Mouse (Mus musculus): ENCODE measurements around the gene Llph. TPM values are rescaled to one million over a fixed set of nuclear protein-coding genes. Genes with fewer than 3 reads are reported as not detected.
A peak's percentile ranks its signal among the peaks of the same experiment; 100 is the strongest.

The Llph gene
- polyA plus RNA-seq, 2 experiments: 34.6 to 50.9 TPM

- Histone ChIP-seq H3K4me1 (ENCODE audit: control insufficient read depth, insufficient read depth, low read length) (0 out of 2 replicates have a peak, but pooled peaks cover 4% of the 10 kb centered on the region), H3K9me3 (ENCODE audit: control insufficient read depth, low read length) (no peaks in the 10 kb centered on the region), H3K4me3 (replicated peaks; ENCODE audit: low read length) (peak within 1 kb of the TSS; percentile 59), H3K27ac (replicated peaks; ENCODE audit: low read depth, low read length) (no peak within 1 kb of the TSS), H3K27me3 (ENCODE audit: control insufficient read depth, insufficient read depth, low read length) (no peaks in the 10 kb centered on the region), H3K4me2 (replicated peaks; ENCODE audit: low read depth, low read length, severe bottlenecking) (peak within 1 kb of the TSS; percentile 84), H3K9ac (ENCODE audit: low read depth, low read length, severe bottlenecking) (peak within 1 kb of the TSS; percentile 57), H3K36me3 (ENCODE audit: control insufficient read depth, insufficient read depth, low read length) (no peaks in the 10 kb centered on the region)
- TF ChIP-seq POLR2A (IDR thresholded peaks at IDR 0.05; ENCODE audit: borderline replicate concordance, extremely low read depth, insufficient read depth, insufficient read length): no peak
- 1% methylated on average over 62 of the region's 65 CpGs for WGBS
- DNase-seq (ENCODE audit: low spot score): peak; percentile 22
- ATAC-seq (ENCODE audit: low FRiP score, low read depth): peak; percentile 50
Observed at GRCm38 (mm10) chr10:120201131-120201921, 25.5 kb upstream of the Llph start, which contains the start of gene Tmbim4. TSS of gene Tmbim4 (plus strand) at chr10:120201590.

- DNase-seq (ENCODE audit: low spot score): peak; percentile 84
- no peaks in the 10 kb centered on the region for H3K36me3 ChIP-seq (ENCODE audit: control insufficient read depth, insufficient read depth, low read length)
- WGBS: 1% methylated on average over 13 of the region's 13 CpGs
- H3K9ac ChIP-seq (ENCODE audit: low read depth, low read length, severe bottlenecking): peak within 1 kb of the TSS; percentile 57
- peak within 1 kb of the TSS; percentile 59 for H3K4me3 ChIP-seq (replicated peaks; ENCODE audit: low read length)
- H3K4me2 ChIP-seq (replicated peaks; ENCODE audit: low read depth, low read length, severe bottlenecking): peak within 1 kb of the TSS; percentile 84
- no peaks in the 10 kb centered on the region for H3K27me3 ChIP-seq (ENCODE audit: control insufficient read depth, insufficient read depth, low read length)
- ATAC-seq (ENCODE audit: low FRiP score, low read depth): peak; percentile 44
- H3K9me3 ChIP-seq (ENCODE audit: control insufficient read depth, low read length): no peaks in the 10 kb centered on the region
- H3K27ac ChIP-seq (replicated peaks; ENCODE audit: low read depth, low read length): no peak within 1 kb of the TSS
- no peak for TF ChIP-seq POLR2A (IDR thresholded peaks at IDR 0.05; ENCODE audit: borderline replicate concordance, extremely low read depth, insufficient read depth, insufficient read length)
- 0 out of 2 replicates have a peak, but pooled peaks cover 4% of the 10 kb centered on the region for H3K4me1 ChIP-seq (ENCODE audit: control insufficient read depth, insufficient read depth, low read length)
Observed at GRCm38 (mm10) chr10:120201961-120202402, 24.9 kb upstream of the Llph start, which contains the start of gene Irak3. TSS of gene Irak3 (minus strand) at chr10:120202130.

GRCm38 (mm10) chr10:120202467-120203250 is 24.2 kb upstream of the Llph start:
- 0 out of 2 replicates have a peak, but pooled peaks cover 4% of the 10 kb centered on the region for H3K4me1 ChIP-seq (ENCODE audit: control insufficient read depth, insufficient read depth, low read length)
- TF ChIP-seq POLR2A (IDR thresholded peaks at IDR 0.05; ENCODE audit: borderline replicate concordance, extremely low read depth, insufficient read depth, insufficient read length): no peak
- H3K9me3 ChIP-seq (ENCODE audit: control insufficient read depth, low read length): no peaks in the 10 kb centered on the region
- ATAC-seq (ENCODE audit: low FRiP score, low read depth): no peak
- no peak overlapping the region for H3K27ac ChIP-seq (replicated peaks; ENCODE audit: low read depth, low read length)
- peak overlapping the region; percentile 84; the same call in 1 of the 2 replicates for H3K4me2 ChIP-seq (replicated peaks; ENCODE audit: low read depth, low read length, severe bottlenecking)
- no peaks in the 10 kb centered on the region for H3K36me3 ChIP-seq (ENCODE audit: control insufficient read depth, insufficient read depth, low read length)
- 71% methylated on average over 16 of the region's 16 CpGs for WGBS
- H3K9ac ChIP-seq (ENCODE audit: low read depth, low read length, severe bottlenecking): no peak overlapping the region
- DNase-seq (ENCODE audit: low spot score): no peak
- no peaks in the 10 kb centered on the region for H3K27me3 ChIP-seq (ENCODE audit: control insufficient read depth, insufficient read depth, low read length)
- H3K4me3 ChIP-seq (replicated peaks; ENCODE audit: low read length): peak overlapping the region; percentile 59; the same call in 1 of the 2 replicates

GRCm38 (mm10) chr10:120204591-120205210 is 22.2 kb upstream of the Llph start:
- no peak overlapping the region for H3K27ac ChIP-seq (replicated peaks; ENCODE audit: low read depth, low read length)
- H3K4me3 ChIP-seq (replicated peaks; ENCODE audit: low read length): no peak overlapping the region
- 85% methylated on average over 13 of the region's 13 CpGs for WGBS
- H3K4me2 ChIP-seq (replicated peaks; ENCODE audit: low read depth, low read length, severe bottlenecking): no peak overlapping the region
- H3K27me3 ChIP-seq (ENCODE audit: control insufficient read depth, insufficient read depth, low read length): no peaks in the 10 kb centered on the region
- H3K9ac ChIP-seq (ENCODE audit: low read depth, low read length, severe bottlenecking): no peak overlapping the region
- no peak for ATAC-seq (ENCODE audit: low FRiP score, low read depth)
- DNase-seq (ENCODE audit: low spot score): no peak
- H3K4me1 ChIP-seq (ENCODE audit: control insufficient read depth, insufficient read depth, low read length): peaks cover 4% of the 10 kb centered on the region
- no peaks in the 10 kb centered on the region for H3K9me3 ChIP-seq (ENCODE audit: control insufficient read depth, low read length)
- no peaks in the 10 kb centered on the region for H3K36me3 ChIP-seq (ENCODE audit: control insufficient read depth, insufficient read depth, low read length)
- no peak for TF ChIP-seq POLR2A (IDR thresholded peaks at IDR 0.05; ENCODE audit: borderline replicate concordance, extremely low read depth, insufficient read depth, insufficient read length)

- Histone ChIP-seq H3K4me1 (ENCODE audit: control insufficient read depth, insufficient read depth, low read length) (no peaks in the 10 kb centered on the region; the same call in none of the 2 replicates), H3K4me2 (replicated peaks; ENCODE audit: low read depth, low read length, severe bottlenecking) (no peak overlapping the region), H3K36me3 (ENCODE audit: control insufficient read depth, insufficient read depth, low read length) (no peaks in the 10 kb centered on the region), H3K27ac (replicated peaks; ENCODE audit: low read depth, low read length) (no peak overlapping the region), H3K27me3 (ENCODE audit: control insufficient read depth, insufficient read depth, low read length) (no peaks in the 10 kb centered on the region), H3K9me3 (ENCODE audit: control insufficient read depth, low read length) (peaks cover 8% of the 10 kb centered on the region), H3K9ac (ENCODE audit: low read depth, low read length, severe bottlenecking) (no peak overlapping the region), H3K4me3 (replicated peaks; ENCODE audit: low read length) (no peak overlapping the region)
- WGBS: 89% methylated on average over 8 of the region's 8 CpGs
- no peak for TF ChIP-seq POLR2A (IDR thresholded peaks at IDR 0.05; ENCODE audit: borderline replicate concordance, extremely low read depth, insufficient read depth, insufficient read length)
- no peak for DNase-seq (ENCODE audit: low spot score)
- no peak for ATAC-seq (ENCODE audit: low FRiP score, low read depth)
Observed at GRCm38 (mm10) chr10:120208015-120208414, 18.9 kb upstream of the Llph start.
